Mouse (Mus musculus) CH12F3 (cell line): Measurements from ENCODE around the gene Smc3.
"Not testable (repeated sequence)": the region's sequence is repeated elsewhere in the genome, so short reads cannot be mapped to it uniquely, and the experiment has no call there.

Source experiments
- in situ Hi-C: fragments of 300-500 bp; cut with MboI; formaldehyde crosslinking; loops from 2 replicates; pipeline ENCODE4 v1.14.3; 2020; ENCODE audit warnings: low sequenced_read_pairs

The Smc3 gene

GRCm38 (mm10) chr19:53575296-53576010 is 24.7 kb upstream of the Smc3 start:
- in situ Hi-C loops = no loop called here

GRCm38 (mm10) chr19:53576061-53576460 is 24.1 kb upstream of the Smc3 start:
- in situ Hi-C loops = no loop called here

GRCm38 (mm10) chr19:53577025-53577800 is 23.0 kb upstream of the Smc3 start:
- in situ Hi-C loops = no loop called here

GRCm38 (mm10) chr19:53578597-53579252 is 21.5 kb upstream of the Smc3 start:
- in situ Hi-C loops = no loop called here

GRCm38 (mm10) chr19:53580271-53580670 is 19.9 kb upstream of the Smc3 start:
- in situ Hi-C loops = loop anchor here (5.0 kb wide), 1 partner anchor 183 kb away; no protein-coding TSS in a partner anchor

- in situ Hi-C loops = not testable (repeated sequence)
Observed at GRCm38 (mm10) chr19:53587686-53588085, 12.5 kb upstream of the Smc3 start.

GRCm38 (mm10) chr19:53588968-53589367 is 11.2 kb upstream of the Smc3 start, which contains the start of gene Nutf2-ps1:
TSS of gene Nutf2-ps1 (minus strand) at chr19:53589068.
- in situ Hi-C loops = not testable (repeated sequence)

- in situ Hi-C loops = no loop called here
Observed at GRCm38 (mm10) chr19:53596723-53597474, 3.3 kb upstream of the Smc3 start.

- in situ Hi-C loops = no loop called here
Observed at GRCm38 (mm10) chr19:53600549-53601362, 558 bp downstream of the Smc3 start.

- in situ Hi-C loops = no loop called here
Observed at GRCm38 (mm10) chr19:53601363-53601655, 1.1 kb downstream of the Smc3 start.

GRCm38 (mm10) chr19:53608921-53609320 is 8.7 kb downstream of the Smc3 start:
- in situ Hi-C loops = no loop called here

GRCm38 (mm10) chr19:53621681-53622080 is 21.5 kb downstream of the Smc3 start:
- in situ Hi-C loops = no loop called here

GRCm38 (mm10) chr19:53638041-53638440 is 37.8 kb downstream of the Smc3 start:
- in situ Hi-C loops = no loop called here

GRCm38 (mm10) chr19:53638727-53639126 is 38.5 kb downstream of the Smc3 start:
- in situ Hi-C loops = no loop called here

- in situ Hi-C loops = no loop called here
Observed at GRCm38 (mm10) chr19:53644020-53644595, 43.9 kb downstream of the Smc3 start.

GRCm38 (mm10) chr19:53647301-53647700 is 47.1 kb downstream of the Smc3 start:
- in situ Hi-C loops = no loop called here

GRCm38 (mm10) chr19:53648056-53648455 is 47.9 kb downstream of the Smc3 start:
- in situ Hi-C loops = no loop called here

GRCm38 (mm10) chr19:53648802-53649236 is 48.6 kb downstream of the Smc3 start:
- in situ Hi-C loops = no loop called here

GRCm38 (mm10) chr19:53649361-53649760 is 49.2 kb downstream of the Smc3 start:
- in situ Hi-C loops = no loop called here

GRCm38 (mm10) chr19:53649802-53650201 is 49.6 kb downstream of the Smc3 start:
- in situ Hi-C loops = no loop called here
